Mouse (Mus musculus) heart, postnatal 0 days (tissue): Measurements from ENCODE around the gene Shank3. TPM values are rescaled to one million over a fixed set of nuclear protein-coding genes. Genes with fewer than 3 reads are reported as not detected.

ENCODE experiments used
- ATAC-seq: fragments of 200-750 bp; cut with Nextera tagmentation; 2 replicates; pipeline ENCODE4 v1.8.0; 2017; ENCODE audit warnings: low read depth, moderate number of reproducible peaks, moderate library complexity; ENCODE audit not compliant: insufficient read depth
- DNase-seq: peaks from one replicate; pipeline ENCODE4 v3.0.0-alpha.2; 2016; ENCODE audit warnings: low spot score
- H3K27ac ChIP-seq: fragments of 300-500 bp; sonication (generic); 2 replicates; pipeline ENCODE4 v1.5.1; 2014; ENCODE audit warnings: low read depth, mild to moderate bottlenecking
- H3K27me3 ChIP-seq: fragments of 300-500 bp; sonication (generic); 2 replicates; pipeline ENCODE4 v1.6.1; 2014; ENCODE audit warnings: low read length, mixed read lengths; ENCODE audit not compliant: control insufficient read depth, insufficient read depth
- H3K36me3 ChIP-seq: fragments of 300-500 bp; sonication (generic); replicated peaks from 2 replicates; pipeline ENCODE4 v1.6.1; 2014; ENCODE audit warnings: low read length, mixed read lengths; ENCODE audit not compliant: control insufficient read depth, insufficient read depth
- H3K4me1 ChIP-seq: fragments of 300-500 bp; sonication (generic); 2 replicates; pipeline ENCODE4 v1.6.1; 2014; ENCODE audit warnings: antibody characterized with exemption; ENCODE audit not compliant: control insufficient read depth, insufficient read depth
- H3K4me2 ChIP-seq: fragments of 300-500 bp; sonication (generic); 2 replicates; pipeline ENCODE4 v1.6.1; 2014; ENCODE audit warnings: low read depth, mild to moderate bottlenecking, low read length, moderate library complexity
- H3K4me3 ChIP-seq: fragments of 300-500 bp; sonication (generic); 2 replicates; pipeline ENCODE4 v1.5.1; 2014; ENCODE audit warnings: low read depth, low read length
- H3K9ac ChIP-seq: fragments of 300-500 bp; sonication (generic); replicated peaks from 2 replicates; pipeline ENCODE4 v1.6.1; 2014; ENCODE audit warnings: low read depth, low read length, mixed read lengths
- H3K9me3 ChIP-seq: fragments of 300-500 bp; sonication (generic); replicated peaks from 2 replicates; pipeline ENCODE4 v1.6.1; 2016; ENCODE audit warnings: low read length; ENCODE audit not compliant: control insufficient read depth
- CTCF ChIP-seq: IDR thresholded peaks from 2 replicates; pipeline ENCODE4 v1.5.1; 2016; ENCODE audit warnings: antibody characterized with exemption, control low read depth, low read depth
- EP300 ChIP-seq: IDR thresholded peaks from 2 replicates; pipeline ENCODE4 v1.6.1; 2016; ENCODE audit warnings: antibody characterized with exemption, low read depth
- WGBS: fragments of 180-500 bp; shearing (Covaris S2); extraction: QIAGEN DNeasy Blood & Tissue Kit; methylation state at CpG from one replicate; pipeline ENCODE4 v1.1.7; 2014; 5-methylcytosine and 5-hydroxymethylcytosine counted together
- polyA plus RNA-seq: library from polyadenylated mRNA; unstranded; fragments of >200 nt; fragmentation: Nextera tagmentation; extraction: Ambion mirVana; gene quantifications from 2 replicates; pipeline ENCODE4 v1.2.1, GENCODE M21; 2015
- total RNA-seq: library from RNA; depleted of rRNA; stranded (reverse); fragments of >200 nt; gene quantifications from 2 replicates; pipeline ENCODE4 v1.2.3, GENCODE M21; 2014; ENCODE audit warnings: low replicate concordance; rRNA removed

The Shank3 gene
- total RNA-seq: 17.1 and 26.5 TPM in 2 replicates
- polyA plus RNA-seq: 0.81 and 1.1 TPM in 2 replicates

DNA sequence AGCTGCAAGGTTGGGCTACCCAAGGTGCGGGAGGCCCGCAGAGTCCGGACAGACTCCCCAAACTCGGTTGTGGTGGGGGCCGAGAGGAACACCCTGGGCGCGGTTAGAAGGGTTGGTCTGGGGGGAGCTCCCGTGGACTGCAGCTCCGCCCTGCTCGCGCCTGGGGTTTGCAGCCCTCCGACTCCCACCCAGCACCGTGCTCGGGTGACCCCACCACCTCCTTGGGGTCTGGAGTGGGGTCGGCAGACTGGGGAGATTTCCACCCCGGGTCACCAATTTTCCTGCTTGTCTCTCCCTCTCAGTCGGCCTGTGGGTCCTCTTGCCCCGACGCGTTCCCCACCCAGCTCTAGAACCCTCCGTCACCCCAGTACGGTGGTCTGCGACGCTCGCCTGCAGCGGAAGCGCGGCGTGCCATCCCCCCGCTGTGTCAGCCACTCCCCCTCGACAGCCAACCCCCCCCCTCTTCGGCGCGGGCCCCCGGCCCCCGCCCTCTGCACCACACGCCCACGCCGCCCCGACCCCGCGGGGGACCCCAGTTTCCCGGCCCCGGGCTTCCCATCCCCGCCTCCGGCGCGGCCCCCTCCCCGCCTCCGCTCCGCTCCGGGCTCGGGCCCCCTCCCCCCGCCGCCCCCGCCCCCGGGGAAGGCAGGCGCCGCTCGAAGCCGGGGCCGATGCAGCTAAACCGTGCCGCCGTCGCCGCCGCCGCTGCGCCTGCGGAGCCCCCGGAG lies at the start of gene Shank3:
Gene Shank3 (plus strand): TSS at position 663 of the 728 bp plus-strand sequence.
- Histone ChIP-seq H3K27me3 (peaks cover 52% of the 10 kb centered on the region), H3K36me3 (0 out of 2 replicates have a peak, but pooled peaks cover 5% of the 10 kb centered on the region), H3K9me3 (no peaks in the 10 kb centered on the region), H3K9ac (peak within 1 kb of the TSS; percentile 54), H3K4me2 (peak within 1 kb of the TSS; percentile 81), H3K4me3 (peak within 1 kb of the TSS; percentile 73), H3K27ac (peak within 1 kb of the TSS; percentile 84), H3K4me1 (no peaks in the 10 kb centered on the region; the same call in 1 of the 2 replicates)
- DNase-seq (no peak), ATAC-seq (peak; percentile 14)
- under 1% methylated on average over 27 of the region's 72 CpGs for WGBS
- TF ChIP-seq EP300 (no peak), CTCF (no peak)

GRCm38 (mm10) chr15:89452906-89453864 lies 46.2 kb upstream of the Shank3 start:
- Histone ChIP-seq H3K27me3 (peaks cover 46% of the 10 kb centered on the region), H3K27ac (no peak overlapping the region), H3K36me3 (no peaks in the 10 kb centered on the region), H3K4me1 (peaks cover 7% of the 10 kb centered on the region), H3K9me3 (no peaks in the 10 kb centered on the region), H3K4me2 (peak overlapping the region; percentile 66), H3K4me3 (peak overlapping the region; percentile 39), H3K9ac (no peak overlapping the region)
- 5% methylated on average over 24 of the region's 24 CpGs for WGBS
- DNase-seq (peak; percentile 45), ATAC-seq (peak; percentile 73; the same call in 1 of the 2 replicates)
- TF ChIP-seq CTCF (no peak), EP300 (no peak)

GRCm38 (mm10) chr15:89453865-89454478 lies 45.5 kb upstream of the Shank3 start, which contains the start of gene Mapk8ip2:
Gene Mapk8ip2, plus strand, starts transcription at chr15:89453913.
- ATAC-seq: no peak
- Histone ChIP-seq H3K27ac (no peak within 1 kb of the TSS), H3K4me2 (peak within 1 kb of the TSS; percentile 66), H3K4me3 (peak within 1 kb of the TSS; percentile 39), H3K9ac (no peak within 1 kb of the TSS), H3K9me3 (no peaks in the 10 kb centered on the region), H3K27me3 (peaks cover 46% of the 10 kb centered on the region), H3K36me3 (no peaks in the 10 kb centered on the region), H3K4me1 (peaks cover 7% of the 10 kb centered on the region)
- DNase-seq: no peak
- 2% methylated on average over 52 of the region's 53 CpGs for WGBS
- no peak for TF ChIP-seq CTCF
- no peak for TF ChIP-seq EP300

DNA sequence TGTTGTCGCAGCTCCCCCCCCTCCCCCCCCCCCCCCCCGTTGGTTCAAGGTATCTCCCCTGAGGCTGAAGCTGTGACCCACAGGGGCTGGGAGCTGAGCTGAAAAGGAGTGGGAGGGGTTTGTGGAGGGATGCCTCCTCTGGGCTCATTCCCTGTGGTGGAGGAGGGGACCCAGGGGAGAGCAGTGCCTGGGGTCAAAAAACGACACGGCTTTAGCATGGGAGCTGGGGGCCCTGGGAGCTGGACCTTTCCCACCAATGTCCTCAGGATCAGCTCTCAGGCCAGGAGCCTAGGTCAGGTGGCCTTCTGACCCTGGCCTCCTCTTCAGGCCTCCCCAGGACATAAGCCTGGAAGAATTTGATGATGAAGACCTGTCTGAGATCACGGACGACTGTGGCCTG lies 44.6 kb upstream of the Shank3 start:
- peaks cover 46% of the 10 kb centered on the region for H3K27me3 ChIP-seq
- no peaks in the 10 kb centered on the region for H3K9me3 ChIP-seq
- WGBS: 33% methylated on average over 4 of the region's 6 CpGs
- H3K9ac ChIP-seq: no peak overlapping the region
- no peak overlapping the region for H3K4me2 ChIP-seq
- DNase-seq (no peak), ATAC-seq (no peak)
- no peak for TF ChIP-seq CTCF
- TF ChIP-seq EP300: no peak
- H3K27ac ChIP-seq: no peak overlapping the region
- H3K4me1 ChIP-seq: peaks cover 7% of the 10 kb centered on the region
- H3K4me3 ChIP-seq: no peak overlapping the region
- no peaks in the 10 kb centered on the region for H3K36me3 ChIP-seq

DNA sequence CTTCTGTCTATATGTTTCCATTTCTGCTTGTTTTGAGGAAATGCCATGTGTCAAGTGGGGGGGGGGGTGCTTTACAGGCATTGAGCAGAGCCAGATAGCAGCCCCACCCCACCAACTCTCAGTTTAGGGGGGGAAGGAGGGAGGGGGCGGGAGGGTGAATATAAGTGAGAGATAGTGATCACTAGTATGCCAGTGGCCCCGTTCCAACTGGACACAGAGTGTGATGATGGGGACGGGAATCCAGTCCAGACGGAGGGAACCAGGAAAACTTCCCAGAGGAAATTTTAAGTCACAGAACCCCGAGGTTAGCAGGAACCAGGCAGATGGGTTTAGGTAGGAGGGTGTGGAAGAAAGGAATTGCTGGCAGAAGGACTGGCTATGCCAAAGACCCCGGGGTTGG lies 43.8 kb upstream of the Shank3 start:
- Histone ChIP-seq H3K9ac (no peak overlapping the region), H3K9me3 (no peaks in the 10 kb centered on the region), H3K4me3 (no peak overlapping the region), H3K36me3 (no peaks in the 10 kb centered on the region), H3K4me1 (peaks cover 7% of the 10 kb centered on the region), H3K27ac (no peak overlapping the region), H3K4me2 (no peak overlapping the region), H3K27me3 (peaks cover 48% of the 10 kb centered on the region)
- WGBS: 56% methylated on average over 6 of the region's 6 CpGs
- no peak for DNase-seq
- ATAC-seq: no peak
- no peak for TF ChIP-seq CTCF
- TF ChIP-seq EP300: no peak
